Mouse (Mus musculus): Measurements from ENCODE around the gene Fcer1g.

DNA sequence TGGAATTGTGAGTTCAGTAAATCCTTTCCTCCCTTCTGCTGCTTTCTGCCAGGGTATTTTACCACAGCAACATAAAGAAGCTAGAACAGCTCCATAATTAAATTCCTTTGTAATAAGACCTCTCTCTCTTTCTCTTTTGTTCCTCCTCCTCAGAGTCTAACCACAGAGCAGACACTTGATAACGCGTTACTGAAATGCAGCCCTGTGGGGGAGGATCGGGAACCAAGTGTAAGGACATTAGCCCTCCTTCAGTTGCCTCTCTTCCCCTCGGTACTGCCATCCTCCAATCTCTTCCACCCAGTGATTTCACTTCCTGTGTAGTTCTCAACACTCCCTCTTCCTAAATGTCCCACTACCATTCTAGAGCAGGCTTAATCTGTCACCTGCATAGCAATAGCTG, 24.8 kb downstream of the Fcer1g start:
- TF ChIP-seq CTCF (IDR thresholded peaks at IDR 0.05; ENCODE audit: insufficient read depth, low read length): no peak
- TF ChIP-seq POLR2A (IDR thresholded peaks at IDR 0.05; ENCODE audit: borderline replicate concordance, extremely low read depth, low read depth, low read length): no peak
